Mouse (Mus musculus) lung, embryonic 15.5 days (tissue): ENCODE results near the gene Rnase12. TPM values are rescaled to one million over a fixed set of nuclear protein-coding genes. Genes with fewer than 3 reads are reported as not detected.
"Not testable (repeated sequence)": the region's sequence is repeated elsewhere in the genome, so short reads cannot be mapped to it uniquely, and the experiment has no call there.

ENCODE experiments used
- ATAC-seq: fragments of 200-750 bp; cut with Nextera tagmentation; 2 replicates; pipeline ENCODE4 v1.8.0; 2017; ENCODE audit warnings: moderate number of reproducible peaks, borderline replicate concordance; ENCODE audit not compliant: low FRiP score, low TSS enrichment; ENCODE audit errors: extremely low read depth
- H3K27ac ChIP-seq: fragments of 300-500 bp; sonication (generic); 2 replicates; pipeline ENCODE4 v1.5.1; 2015; ENCODE audit warnings: moderate library complexity, mild to moderate bottlenecking, inconsistent platforms
- H3K27me3 ChIP-seq: fragments of 300-500 bp; sonication (generic); 2 replicates; pipeline ENCODE4 v1.6.1; 2015; ENCODE audit warnings: inconsistent platforms
- H3K36me3 ChIP-seq: fragments of 300-500 bp; sonication (generic); 2 replicates; pipeline ENCODE4 v1.6.1; 2015; ENCODE audit warnings: inconsistent platforms
- H3K4me1 ChIP-seq: fragments of 300-500 bp; sonication (generic); 2 replicates; pipeline ENCODE4 v1.6.1; 2015; ENCODE audit warnings: inconsistent platforms
- H3K4me2 ChIP-seq: fragments of 300-500 bp; sonication (generic); 2 replicates; pipeline ENCODE4 v1.6.1; 2015; ENCODE audit warnings: inconsistent platforms, mild to moderate bottlenecking, moderate library complexity
- H3K4me3 ChIP-seq: fragments of 300-500 bp; sonication (generic); 2 replicates; pipeline ENCODE4 v1.5.1; 2015; ENCODE audit warnings: mild to moderate bottlenecking, inconsistent platforms
- H3K9ac ChIP-seq: fragments of 300-500 bp; sonication (generic); 2 replicates; pipeline ENCODE4 v1.6.1; 2015; ENCODE audit warnings: inconsistent platforms
- H3K9me3 ChIP-seq: fragments of 300-500 bp; sonication (generic); 2 replicates; pipeline ENCODE4 v1.6.1; 2016; ENCODE audit warnings: inconsistent platforms
- WGBS: fragments of 180-500 bp; shearing (Covaris S2); methylation state at CpG from one replicate; pipeline ENCODE4 v1.1.7; 2015; 5-methylcytosine and 5-hydroxymethylcytosine counted together
- polyA plus RNA-seq: library from polyadenylated mRNA; unstranded; fragments of >200 nt; fragmentation: Nextera tagmentation; extraction: Ambion mirVana; gene quantifications from 2 replicates; pipeline ENCODE4 v1.2.1, GENCODE M21; 2015

Rnase12 gene
- not detected in 2 replicates for polyA plus RNA-seq

- Histone ChIP-seq H3K9ac (no peak within 1 kb of the TSS), H3K27me3 (no peaks in the 10 kb centered on the region), H3K27ac (no peak within 1 kb of the TSS), H3K36me3 (no peaks in the 10 kb centered on the region), H3K4me1 (peaks cover 4% of the 10 kb centered on the region; the same call in 1 of the 2 replicates), H3K4me3 (no peak within 1 kb of the TSS), H3K4me2 (0 out of 2 replicates have a peak within 1 kb of the TSS, but pooled peaks have one; percentile 13), H3K9me3 (no peaks in the 10 kb centered on the region)
- WGBS: 35% methylated on average over 9 of the region's 9 CpGs
- no peak for ATAC-seq
Measured at GRCm38 (mm10) chr14:51057401-51057831, at the start of gene Rnase12. Gene Rnase12, minus strand, starts transcription at chr14:51057661.

GRCm38 (mm10) chr14:51106449-51106967, 49.0 kb upstream of the Rnase12 start:
- no peak for ATAC-seq

GRCm38 (mm10) chr14:51104366-51104765, 46.9 kb upstream of the Rnase12 start:
- 78% methylated on average over 2 of the region's 2 CpGs for WGBS
- H3K4me2 ChIP-seq: no peak overlapping the region
- ATAC-seq: no peak
- no peaks in the 10 kb centered on the region for H3K27me3 ChIP-seq
- no peak overlapping the region for H3K9ac ChIP-seq
- H3K27ac ChIP-seq: no peak overlapping the region
- no peaks in the 10 kb centered on the region for H3K9me3 ChIP-seq
- H3K4me1 ChIP-seq: no peaks in the 10 kb centered on the region
- H3K36me3 ChIP-seq: no peaks in the 10 kb centered on the region
- no peak overlapping the region for H3K4me3 ChIP-seq

More at GRCm38 (mm10) chr14:51106449-51106967, 49.0 kb upstream of the Rnase12 start:
- H3K4me2 ChIP-seq: no peak overlapping the region
- no peak overlapping the region for H3K9ac ChIP-seq
- H3K27me3 ChIP-seq: no peaks in the 10 kb centered on the region
- no peaks in the 10 kb centered on the region for H3K4me1 ChIP-seq
- no peak overlapping the region for H3K4me3 ChIP-seq
- no peak overlapping the region for H3K27ac ChIP-seq
- H3K36me3 ChIP-seq: no peaks in the 10 kb centered on the region
- H3K9me3 ChIP-seq: no peaks in the 10 kb centered on the region

GRCm38 (mm10) chr14:51103217-51103616, 45.8 kb upstream of the Rnase12 start:
- no peaks in the 10 kb centered on the region for H3K27me3 ChIP-seq
- no peaks in the 10 kb centered on the region for H3K4me1 ChIP-seq
- no peak for ATAC-seq
- no peak overlapping the region for H3K9ac ChIP-seq
- no peak overlapping the region for H3K4me3 ChIP-seq
- no peak overlapping the region for H3K4me2 ChIP-seq
- H3K27ac ChIP-seq: no peak overlapping the region
- no peaks in the 10 kb centered on the region for H3K9me3 ChIP-seq
- WGBS: 50% methylated on average over 3 of the region's 3 CpGs
- H3K36me3 ChIP-seq: no peaks in the 10 kb centered on the region

GRCm38 (mm10) chr14:51101284-51101683, 43.8 kb upstream of the Rnase12 start:
- 65% methylated on average over 9 of the region's 9 CpGs for WGBS
- H3K9ac ChIP-seq: no peak overlapping the region

GRCm38 (mm10) chr14:51098921-51099320, 41.5 kb upstream of the Rnase12 start:
- Histone ChIP-seq H3K4me3 (no peak overlapping the region), H3K4me2 (no peak overlapping the region), H3K9ac (no peak overlapping the region), H3K9me3 (no peaks in the 10 kb centered on the region), H3K36me3 (no peaks in the 10 kb centered on the region), H3K4me1 (0 out of 2 replicates have a peak, but pooled peaks cover 8% of the 10 kb centered on the region), H3K27ac (no peak overlapping the region), H3K27me3 (no peaks in the 10 kb centered on the region)
- WGBS: 92% methylated on average over 11 of the region's 11 CpGs
- no peak for ATAC-seq

More at GRCm38 (mm10) chr14:51101284-51101683, 43.8 kb upstream of the Rnase12 start:
- Histone ChIP-seq H3K4me1 (no peaks in the 10 kb centered on the region), H3K4me3 (no peak overlapping the region), H3K27me3 (no peaks in the 10 kb centered on the region), H3K36me3 (no peaks in the 10 kb centered on the region), H3K9me3 (no peaks in the 10 kb centered on the region), H3K4me2 (no peak overlapping the region), H3K27ac (no peak overlapping the region)
- no peak for ATAC-seq

GRCm38 (mm10) chr14:51098300-51098699, 40.8 kb upstream of the Rnase12 start:
- ATAC-seq, H3K36me3 ChIP-seq: not testable (repeated sequence)

GRCm38 (mm10) chr14:51095736-51096524, 38.5 kb upstream of the Rnase12 start:
- Histone ChIP-seq H3K4me1 (peaks cover 19% of the 10 kb centered on the region; the same call in 1 of the 2 replicates), H3K36me3 (no peaks in the 10 kb centered on the region), H3K4me3 (no peak overlapping the region), H3K4me2 (peak overlapping the region; percentile 10; the same call in 1 of the 2 replicates), H3K27me3 (no peaks in the 10 kb centered on the region), H3K9me3 (no peaks in the 10 kb centered on the region), H3K9ac (no peak overlapping the region), H3K27ac (peak overlapping the region; percentile 6; the same call in 1 of the 2 replicates)
- WGBS: 29% methylated on average over 9 of the region's 9 CpGs
- ATAC-seq: peak; percentile 36; the same call in 1 of the 2 replicates

More at GRCm38 (mm10) chr14:51098300-51098699, 40.8 kb upstream of the Rnase12 start:
- not testable (repeated sequence) for H3K4me1 ChIP-seq, H3K27me3 ChIP-seq, H3K4me3 ChIP-seq, H3K9ac ChIP-seq, H3K27ac ChIP-seq, H3K9me3 ChIP-seq, H3K4me2 ChIP-seq
- WGBS: 21% methylated on average over 1 of the region's 1 CpGs

- no peak overlapping the region for H3K9ac ChIP-seq
- WGBS: 65% methylated on average over 8 of the region's 9 CpGs
- ATAC-seq: no peak
- H3K9me3 ChIP-seq: no peaks in the 10 kb centered on the region
- H3K27me3 ChIP-seq: no peaks in the 10 kb centered on the region
- no peaks in the 10 kb centered on the region for H3K36me3 ChIP-seq
- H3K4me3 ChIP-seq: no peak overlapping the region
- H3K27ac ChIP-seq: no peak overlapping the region
- peaks cover 19% of the 10 kb centered on the region; the same call in 1 of the 2 replicates for H3K4me1 ChIP-seq
- no peak overlapping the region for H3K4me2 ChIP-seq
Measured at GRCm38 (mm10) chr14:51094921-51095320, 37.5 kb upstream of the Rnase12 start.

GRCm38 (mm10) chr14:51094096-51094875, 36.8 kb upstream of the Rnase12 start:
- Histone ChIP-seq H3K27ac (no peak overlapping the region), H3K4me1 (peaks cover 19% of the 10 kb centered on the region; the same call in 1 of the 2 replicates), H3K27me3 (no peaks in the 10 kb centered on the region), H3K4me3 (no peak overlapping the region), H3K36me3 (no peaks in the 10 kb centered on the region), H3K4me2 (no peak overlapping the region), H3K9me3 (no peaks in the 10 kb centered on the region), H3K9ac (no peak overlapping the region)
- ATAC-seq: no peak
- 70% methylated on average over 5 of the region's 5 CpGs for WGBS

GRCm38 (mm10) chr14:51093496-51093895, 36.0 kb upstream of the Rnase12 start:
- Histone ChIP-seq H3K27me3 (no peaks in the 10 kb centered on the region), H3K27ac (no peak overlapping the region), H3K9ac (no peak overlapping the region), H3K4me2 (no peak overlapping the region), H3K9me3 (no peaks in the 10 kb centered on the region), H3K4me1 (peaks cover 19% of the 10 kb centered on the region; the same call in 1 of the 2 replicates), H3K4me3 (no peak overlapping the region), H3K36me3 (no peaks in the 10 kb centered on the region)
- no peak for ATAC-seq
- 26% methylated on average over 3 of the region's 3 CpGs for WGBS
